ENCODE assay signal across 7 mouse cellular contexts in genomic region chr17:46143578-46144423, GRCm38 (mm10). TPM values are rescaled to one million over a fixed set of nuclear protein-coding genes. Genes with fewer than 3 reads are reported as not detected.
DNase-seq lines count a peak whose midpoint lies in the region; ATAC-seq and TF ChIP-seq lines count a peak whose summit lies in the region.

Gene Rsph9 (minus strand): TSS chr17:46144216.

- peak; percentile 70 to 82 for DNase-seq in adrenal gland, postnatal 4 days (ENCODE audit: low spot score in 2 of 2)
- peak; percentile 88 for DNase-seq in forebrain, embryonic 11.5 days (ENCODE audit: low spot score)
- peak; percentile 91 for DNase-seq in kidney, postnatal 10 days

- no peak within 1 kb of the TSS for H3ac ChIP-seq in myocyte (ENCODE audit: control insufficient read depth, insufficient read length)

- peak within 1 kb of the TSS; percentile 61 for H3K9ac ChIP-seq in forebrain, embryonic 11.5 days (ENCODE audit: low read length)
- peak within 1 kb of the TSS; percentile 62 for H3K9ac ChIP-seq in heart, embryonic 14.5 days (ENCODE audit: low read length)
- H3K9ac ChIP-seq in liver, embryonic 12.5 days = peak within 1 kb of the TSS; percentile 56
- peak within 1 kb of the TSS; percentile 54 for H3K9ac ChIP-seq in stomach, embryonic 16.5 days (ENCODE audit: low read length)

- 7% methylated on average over 37 of the region's 37 CpGs for WGBS in forebrain, embryonic 11.5 days
- WGBS in heart, embryonic 14.5 days = 8% methylated on average over 37 of the region's 37 CpGs
- WGBS in liver, embryonic 12.5 days (ENCODE audit: insufficient replicate concordance) = 9% methylated on average over 37 of the region's 37 CpGs
- 5% methylated on average over 37 of the region's 37 CpGs for WGBS in stomach, embryonic 16.5 days

- H3K9me3 ChIP-seq in forebrain, embryonic 11.5 days (ENCODE audit: control insufficient read depth, low read length) = no peaks in the 10 kb centered on the region
- no peaks in the 10 kb centered on the region for H3K9me3 ChIP-seq in heart, embryonic 14.5 days (ENCODE audit: control insufficient read depth, low read length)
- no peaks in the 10 kb centered on the region for H3K9me3 ChIP-seq in liver, embryonic 12.5 days (replicated peaks)
- no peaks in the 10 kb centered on the region for H3K9me3 ChIP-seq in stomach, embryonic 16.5 days (replicated peaks; ENCODE audit: control insufficient read depth, low read length)

- no peaks in the 10 kb centered on the region for H3K27me3 ChIP-seq in forebrain, embryonic 11.5 days (ENCODE audit: control insufficient read depth, insufficient read depth, low read length)
- H3K27me3 ChIP-seq in heart, embryonic 14.5 days (ENCODE audit: control insufficient read depth, insufficient read depth, low read length) = no peaks in the 10 kb centered on the region
- H3K27me3 ChIP-seq in liver, embryonic 12.5 days (replicated peaks) = peaks cover 22% of the 10 kb centered on the region
- H3K27me3 ChIP-seq in myocyte (ENCODE audit: control insufficient read depth, insufficient read depth, insufficient read length) = no peaks in the 10 kb centered on the region
- H3K27me3 ChIP-seq in stomach, embryonic 16.5 days (ENCODE audit: control insufficient read depth, insufficient read depth, low read length) = no peaks in the 10 kb centered on the region

- no peak for TF ChIP-seq POLR2A in myocyte (IDR thresholded peaks at IDR 0.05; ENCODE audit: insufficient read length, low read depth)

- H3K27ac ChIP-seq in forebrain, embryonic 11.5 days (ENCODE audit: low read depth, low read length) = no peak within 1 kb of the TSS
- peak within 1 kb of the TSS in 1 of 2 experiments; percentile 22; a peak in 1 of 4 replicates for H3K27ac ChIP-seq in heart, embryonic 14.5 days (replicated peaks in 1 of 2; ENCODE audit: control insufficient read depth in 1 of 2, insufficient read depth in 1 of 2, low read depth in 2 of 2, low read length in 2 of 2)
- H3K27ac ChIP-seq in liver, embryonic 12.5 days = peak within 1 kb of the TSS; percentile 69
- peak within 1 kb of the TSS; percentile 72 for H3K27ac ChIP-seq in stomach, embryonic 16.5 days (ENCODE audit: low read length)

- no peaks in the 10 kb centered on the region; the same call in 1 of the 2 replicates for H3K36me3 ChIP-seq in forebrain, embryonic 11.5 days (ENCODE audit: control insufficient read depth, insufficient read depth, low read length)
- H3K36me3 ChIP-seq in heart, embryonic 14.5 days (ENCODE audit: control insufficient read depth, insufficient read depth, low read length) = peaks cover 33% of the 10 kb centered on the region
- peaks cover 41% of the 10 kb centered on the region for H3K36me3 ChIP-seq in liver, embryonic 12.5 days
- H3K36me3 ChIP-seq in myocyte (ENCODE audit: control insufficient read depth, insufficient read depth) = peaks cover 16% of the 10 kb centered on the region
- peaks cover 23% of the 10 kb centered on the region; the same call in 1 of the 2 replicates for H3K36me3 ChIP-seq in stomach, embryonic 16.5 days (ENCODE audit: control insufficient read depth, insufficient read depth, low read length)

- H3K4me3 ChIP-seq in forebrain, embryonic 11.5 days (ENCODE audit: low read depth, low read length) = peak within 1 kb of the TSS; percentile 42
- H3K4me3 ChIP-seq in heart, embryonic 14.5 days (ENCODE audit: control insufficient read depth in 1 of 2, insufficient read depth in 1 of 2, low read depth in 1 of 2, low read length in 2 of 2) = peak within 1 kb of the TSS; percentile 44 to 52
- H3K4me3 ChIP-seq in liver, embryonic 12.5 days = peak within 1 kb of the TSS; percentile 50
- no peak within 1 kb of the TSS for H3K4me3 ChIP-seq in myocyte
- peak within 1 kb of the TSS; percentile 51 for H3K4me3 ChIP-seq in stomach, embryonic 16.5 days (replicated peaks; ENCODE audit: low read length)

- ATAC-seq in forebrain, embryonic 11.5 days (replicated peaks; ENCODE audit: low FRiP score) = peak; percentile 94
- ATAC-seq in heart, embryonic 14.5 days (ENCODE audit: insufficient number of reproducible peaks, insufficient read depth, low FRiP score, low read depth) = peak; percentile 87
- peak; percentile 95 for ATAC-seq in liver, embryonic 12.5 days
- peak; percentile 96 for ATAC-seq in stomach, embryonic 16.5 days (ENCODE audit: insufficient read depth, low FRiP score)

- peaks cover 10% of the 10 kb centered on the region; the same call in 1 of the 2 replicates for H3K4me1 ChIP-seq in forebrain, embryonic 11.5 days (replicated peaks; ENCODE audit: control insufficient read depth, insufficient read depth, low read length)
- peaks cover 5% of the 10 kb centered on the region in 2 experiments; a peak in 3 of 4 replicates for H3K4me1 ChIP-seq in heart, embryonic 14.5 days (ENCODE audit: control insufficient read depth in 2 of 2, insufficient read depth in 2 of 2, low read length in 2 of 2)
- H3K4me1 ChIP-seq in liver, embryonic 12.5 days = peaks cover 44% of the 10 kb centered on the region
- peaks cover 4% of the 10 kb centered on the region for H3K4me1 ChIP-seq in stomach, embryonic 16.5 days (ENCODE audit: control insufficient read depth, insufficient read depth, low read length)

- no peaks in the 10 kb centered on the region for H3K79me2 ChIP-seq in myocyte (ENCODE audit: control insufficient read depth, insufficient read depth)

- peak within 1 kb of the TSS; percentile 85 for H3K4me2 ChIP-seq in forebrain, embryonic 11.5 days (ENCODE audit: low read depth, low read length, severe bottlenecking)
- H3K4me2 ChIP-seq in heart, embryonic 14.5 days (ENCODE audit: low read length) = peak within 1 kb of the TSS; percentile 81
- peak within 1 kb of the TSS; percentile 80 for H3K4me2 ChIP-seq in liver, embryonic 12.5 days
- peak within 1 kb of the TSS; percentile 78 for H3K4me2 ChIP-seq in myocyte (ENCODE audit: low read depth)
- H3K4me2 ChIP-seq in stomach, embryonic 16.5 days (ENCODE audit: low read depth, low read length) = peak within 1 kb of the TSS; percentile 66

TF ChIP-seq in myocyte, 11 proteins besides CTCF, POLR2A, EP300 and RAD21:
- TF ChIP-seq POLR2AphosphoS2 (IDR thresholded peaks at IDR 0.05; ENCODE audit: insufficient read length, low read depth) (peak; percentile 20), TCF3 (IDR thresholded peaks at IDR 0.05; ENCODE audit: insufficient read length, low read depth) (no peak)

RNA-seq across cellular contexts. Expression of gene Rsph9, which starts in this region (rescaled TPM):
- total RNA-seq in adrenal gland, postnatal 4 days (2021) = 10 to 100 TPM; 10.2 to 13.4 TPM
- 14.1 and 15.6 TPM in 2 replicates for polyA plus RNA-seq in forebrain, embryonic 11.5 days (2014; fragmentation: Nextera tagmentation; extraction: Ambion mirVana)
- 6.8 and 7.0 TPM in 2 replicates for polyA plus RNA-seq in heart, embryonic 14.5 days (2014; fragmentation: Nextera tagmentation; extraction: Ambion mirVana)
- polyA plus RNA-seq in liver, embryonic 12.5 days (2016; fragmentation: Nextera tagmentation; extraction: Ambion mirVana) = 0.72 and 1.5 TPM in 2 replicates
- 3.6 TPM for polyA plus RNA-seq in myocyte (2012; fragmentation: generic; extraction: Trizol)
- 10.0 and 10.1 TPM in 2 replicates for polyA plus RNA-seq in stomach, embryonic 16.5 days (2015; fragmentation: Nextera tagmentation; extraction: Ambion mirVana)
